Mouse (Mus musculus) midbrain, embryonic 11.5 days (tissue): ENCODE results near the gene Mgme1. TPM values are rescaled to one million over a fixed set of nuclear protein-coding genes. Genes with fewer than 3 reads are reported as not detected.

Experiments
- ATAC-seq: fragments of 200-750 bp; cut with Nextera tagmentation; 2 replicates; pipeline ENCODE4 v1.8.0; 2017; ENCODE audit warnings: moderate TSS enrichment, moderate library complexity; ENCODE audit not compliant: low FRiP score
- DNase-seq: peaks from one replicate; pipeline ENCODE4 v3.0.0; 2015; ENCODE audit warnings: low spot score; ENCODE audit errors: missing footprints
- H3K27ac ChIP-seq: fragments of 300-500 bp; sonication (generic); 2 replicates; pipeline ENCODE4 v1.5.1; 2014; ENCODE audit warnings: low read depth, low read length
- H3K27me3 ChIP-seq: fragments of 300-500 bp; sonication (generic); 2 replicates; pipeline ENCODE4 v1.6.1; 2014; ENCODE audit warnings: mild to moderate bottlenecking, low read length, moderate library complexity, mixed read lengths; ENCODE audit not compliant: control insufficient read depth, insufficient read depth
- H3K36me3 ChIP-seq: fragments of 300-500 bp; sonication (generic); 2 replicates; pipeline ENCODE4 v1.6.1; 2014; ENCODE audit warnings: mild to moderate bottlenecking, low read length, moderate library complexity, mixed read lengths; ENCODE audit not compliant: control insufficient read depth, insufficient read depth
- H3K4me1 ChIP-seq: fragments of 300-500 bp; sonication (generic); 2 replicates; pipeline ENCODE4 v1.6.1; 2014; ENCODE audit warnings: low read length; ENCODE audit not compliant: control insufficient read depth, insufficient read depth
- H3K4me2 ChIP-seq: fragments of 300-500 bp; sonication (generic); 2 replicates; pipeline ENCODE4 v1.6.1; 2014; ENCODE audit warnings: mild to moderate bottlenecking, moderate library complexity
- H3K4me3 ChIP-seq: fragments of 300-500 bp; sonication (generic); 2 replicates; pipeline ENCODE4 v1.5.1; 2014; ENCODE audit warnings: low read depth, low read length
- H3K9ac ChIP-seq: fragments of 300-500 bp; sonication (generic); 2 replicates; pipeline ENCODE4 v1.6.1; 2014; ENCODE audit warnings: low read length
- H3K9me3 ChIP-seq: fragments of 300-500 bp; sonication (generic); 2 replicates; pipeline ENCODE4 v1.6.1; 2016; ENCODE audit warnings: low read length; ENCODE audit not compliant: control insufficient read depth
- WGBS: fragments of 180-500 bp; shearing (Covaris S2); extraction: QIAGEN DNeasy Blood & Tissue Kit; methylation state at CpG from one replicate; pipeline ENCODE4 v1.1.7; 2014; 5-methylcytosine and 5-hydroxymethylcytosine counted together
- polyA plus RNA-seq: library from polyadenylated mRNA; unstranded; fragments of >200 nt; fragmentation: Nextera tagmentation; extraction: Ambion mirVana; gene quantifications from 2 replicates; pipeline ENCODE4 v1.2.1, GENCODE M21; 2014

Gene Mgme1
- polyA plus RNA-seq = 15.7 and 17.4 TPM in 2 replicates

- H3K36me3 ChIP-seq = no peaks in the 10 kb centered on the region
- H3K4me1 ChIP-seq = peaks cover 16% of the 10 kb centered on the region
- H3K27ac ChIP-seq = peak within 1 kb of the TSS; percentile 76
- no peaks in the 10 kb centered on the region for H3K27me3 ChIP-seq
- ATAC-seq (peak; percentile 97), DNase-seq (peak; percentile 99)
- WGBS = under 1% methylated on average over 81 of the region's 93 CpGs
- peak within 1 kb of the TSS; percentile 69 for H3K4me2 ChIP-seq
- no peaks in the 10 kb centered on the region for H3K9me3 ChIP-seq
- H3K4me3 ChIP-seq = peak within 1 kb of the TSS; percentile 88
- H3K9ac ChIP-seq = peak within 1 kb of the TSS; percentile 98
These were observed at the start of gene Mgme1, which contains the start of gene Snx5 for GRCm38 (mm10) chr2:144270507-144271420. Gene Mgme1, plus strand, starts transcription at chr2:144270663. Gene Snx5, minus strand, starts transcription at chr2:144270906.

DNA sequence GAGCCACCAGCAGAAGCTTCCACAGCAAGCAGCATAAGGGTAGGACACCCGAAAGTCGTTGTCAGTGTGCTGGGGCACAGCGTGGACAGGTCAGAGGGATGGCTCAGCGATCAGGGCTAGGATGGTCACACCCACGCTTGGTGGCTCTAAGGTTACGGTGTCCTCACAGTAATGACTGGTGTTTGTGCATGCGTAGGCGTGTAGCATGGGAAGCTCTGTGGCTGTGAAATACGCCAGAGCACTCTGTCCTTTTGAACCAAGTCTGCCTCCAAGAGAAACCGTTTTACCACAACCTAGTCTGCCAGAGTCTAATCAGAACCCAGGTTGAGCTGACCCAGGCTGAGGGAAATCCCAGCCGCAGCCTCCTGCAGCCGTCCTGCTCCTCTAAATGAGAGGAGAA, 46.1 kb upstream of the Mgme1 start:
- DNase-seq = peak; percentile 76
- WGBS = 62% methylated on average over 12 of the region's 12 CpGs
- Histone ChIP-seq H3K27me3 (no peaks in the 10 kb centered on the region), H3K27ac (no peak overlapping the region), H3K4me3 (no peak overlapping the region), H3K9ac (no peak overlapping the region), H3K9me3 (no peaks in the 10 kb centered on the region), H3K4me1 (no peaks in the 10 kb centered on the region), H3K4me2 (no peak overlapping the region), H3K36me3 (no peaks in the 10 kb centered on the region)
- no peak for ATAC-seq

DNA sequence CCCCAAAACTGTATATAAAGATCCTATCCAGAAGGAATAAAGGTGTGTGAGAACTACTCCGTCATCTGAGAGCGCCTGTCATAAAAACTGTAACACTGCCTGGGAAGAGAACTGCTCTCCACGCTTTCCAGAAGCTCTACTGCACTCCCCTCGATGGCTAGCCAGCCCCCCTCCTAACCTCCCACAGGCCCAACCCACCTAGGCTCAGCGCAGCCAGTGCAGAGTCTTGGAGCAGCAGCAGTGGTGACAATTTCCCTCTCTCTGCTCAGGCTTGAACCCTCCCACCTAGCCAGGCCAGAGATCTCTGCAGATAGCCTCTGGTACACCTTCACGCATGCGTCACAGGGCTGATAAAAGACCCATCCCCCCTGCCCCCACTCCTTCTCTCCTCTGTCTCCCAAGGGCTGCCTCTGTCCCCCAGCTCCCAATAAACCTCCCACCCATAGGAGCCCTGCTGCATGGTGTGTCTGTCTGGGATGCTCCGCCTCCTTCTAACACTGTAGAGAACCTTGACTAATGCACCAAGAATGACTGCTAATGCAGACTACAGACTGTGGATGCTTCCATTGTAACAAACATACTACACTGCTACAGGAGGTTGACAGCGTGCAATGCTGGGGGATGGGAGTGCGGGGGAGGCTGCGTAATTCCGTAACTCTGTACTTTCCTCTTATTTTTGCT, 43.4 kb upstream of the Mgme1 start:
- DNase-seq (peak; percentile 56), ATAC-seq (no peak)
- WGBS = 83% methylated on average over 12 of the region's 12 CpGs
- H3K4me1 ChIP-seq = no peaks in the 10 kb centered on the region
- H3K27me3 ChIP-seq = no peaks in the 10 kb centered on the region
- H3K4me2 ChIP-seq = no peak overlapping the region
- no peaks in the 10 kb centered on the region for H3K9me3 ChIP-seq
- H3K27ac ChIP-seq = no peak overlapping the region
- H3K4me3 ChIP-seq = no peak overlapping the region
- no peaks in the 10 kb centered on the region for H3K36me3 ChIP-seq
- no peak overlapping the region for H3K9ac ChIP-seq

- Histone ChIP-seq H3K9me3 (no peaks in the 10 kb centered on the region), H3K27ac (no peak overlapping the region), H3K4me3 (no peak overlapping the region), H3K9ac (no peak overlapping the region), H3K4me2 (no peak overlapping the region), H3K27me3 (no peaks in the 10 kb centered on the region), H3K36me3 (no peaks in the 10 kb centered on the region), H3K4me1 (no peaks in the 10 kb centered on the region)
- ATAC-seq (no peak), DNase-seq (peak; percentile 70)
- WGBS = 81% methylated on average over 12 of the region's 12 CpGs
These were observed 41.7 kb upstream of the Mgme1 start for GRCm38 (mm10) chr2:144228521-144229346.

GRCm38 (mm10) chr2:144229647-144230046, 40.8 kb upstream of the Mgme1 start:
- Histone ChIP-seq H3K4me1 (no peaks in the 10 kb centered on the region), H3K36me3 (no peaks in the 10 kb centered on the region), H3K27ac (no peak overlapping the region), H3K4me3 (no peak overlapping the region), H3K9me3 (no peaks in the 10 kb centered on the region), H3K27me3 (no peaks in the 10 kb centered on the region), H3K9ac (no peak overlapping the region), H3K4me2 (no peak overlapping the region)
- peak; percentile 81 for DNase-seq
- 93% methylated on average over 14 of the region's 14 CpGs for WGBS
- ATAC-seq = no peak

DNA sequence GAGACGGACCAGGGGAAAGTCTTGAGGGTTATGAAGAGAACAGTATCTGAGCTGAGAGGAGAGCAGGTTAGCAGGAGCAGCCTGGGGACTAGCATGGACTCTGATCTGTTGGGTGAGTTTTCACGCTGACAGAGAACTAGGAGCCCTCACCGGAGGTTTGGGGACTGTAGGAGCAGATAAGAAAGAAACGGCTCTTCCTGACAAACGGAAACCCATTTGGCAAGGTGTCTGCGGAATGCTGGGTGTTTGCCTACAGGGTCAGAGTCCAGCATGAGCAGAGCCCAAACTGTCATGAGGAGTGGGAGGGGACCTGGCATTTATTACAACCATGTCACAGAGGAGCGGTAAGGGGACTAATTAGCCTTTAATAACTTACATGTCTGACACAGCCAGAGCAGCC, 40.0 kb upstream of the Mgme1 start:
- no peaks in the 10 kb centered on the region for H3K27me3 ChIP-seq
- no peak overlapping the region for H3K4me2 ChIP-seq
- no peaks in the 10 kb centered on the region for H3K36me3 ChIP-seq
- peak; percentile 49 for DNase-seq
- H3K27ac ChIP-seq = no peak overlapping the region
- no peak for ATAC-seq
- no peaks in the 10 kb centered on the region for H3K9me3 ChIP-seq
- no peak overlapping the region for H3K9ac ChIP-seq
- WGBS = 75% methylated on average over 7 of the region's 7 CpGs
- no peak overlapping the region for H3K4me3 ChIP-seq
- H3K4me1 ChIP-seq = no peaks in the 10 kb centered on the region

DNA sequence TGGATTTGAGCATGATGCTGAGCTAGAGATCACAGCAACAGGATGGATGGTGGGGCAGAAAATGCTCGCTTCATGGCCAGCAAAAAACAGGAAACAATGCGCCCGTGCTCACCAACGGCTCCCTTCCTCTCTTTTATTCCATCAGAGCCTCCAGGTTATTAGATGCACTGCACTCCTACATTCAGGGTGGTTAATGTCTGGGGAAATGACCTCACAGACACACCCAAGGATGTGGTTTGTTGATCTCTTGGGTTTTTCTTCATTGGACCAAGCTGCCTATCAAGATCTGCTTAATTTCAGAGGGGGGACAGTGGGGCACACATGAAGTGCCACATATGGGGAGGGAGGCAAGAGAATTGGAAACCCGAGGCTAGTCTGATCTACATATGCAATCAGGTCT, 39.3 kb upstream of the Mgme1 start:
- Histone ChIP-seq H3K4me2 (no peak overlapping the region), H3K9me3 (no peaks in the 10 kb centered on the region), H3K9ac (no peak overlapping the region), H3K4me1 (no peaks in the 10 kb centered on the region), H3K27ac (no peak overlapping the region), H3K36me3 (no peaks in the 10 kb centered on the region), H3K4me3 (no peak overlapping the region), H3K27me3 (no peaks in the 10 kb centered on the region)
- 84% methylated on average over 5 of the region's 5 CpGs for WGBS
- ATAC-seq (no peak), DNase-seq (no peak)

DNA sequence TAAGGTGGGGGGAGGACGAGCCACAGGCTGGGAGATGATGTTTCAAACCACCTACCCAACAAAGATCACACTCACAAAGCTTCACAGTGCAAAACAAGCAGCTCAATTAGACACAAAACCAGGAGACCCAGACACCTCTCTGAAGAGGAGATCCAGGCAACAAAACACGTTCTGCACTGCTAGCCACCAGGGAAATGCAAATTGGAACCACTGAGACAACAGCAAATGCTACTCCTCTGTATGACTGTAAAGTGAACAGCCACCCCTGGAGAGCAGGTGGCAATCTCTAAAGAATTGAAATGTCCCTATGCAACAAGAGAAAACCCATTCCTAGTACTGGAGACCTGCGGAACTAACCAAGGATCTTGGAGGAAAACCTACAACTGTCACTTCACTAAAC, 36.9 kb upstream of the Mgme1 start:
- Histone ChIP-seq H3K36me3 (no peaks in the 10 kb centered on the region), H3K4me3 (no peak overlapping the region), H3K27ac (no peak overlapping the region), H3K9me3 (no peaks in the 10 kb centered on the region), H3K27me3 (no peaks in the 10 kb centered on the region), H3K4me1 (no peaks in the 10 kb centered on the region), H3K9ac (no peak overlapping the region), H3K4me2 (no peak overlapping the region)
- ATAC-seq = no peak
- WGBS = 63% methylated on average over 3 of the region's 3 CpGs
- DNase-seq = peak; percentile 75
